Mouse (Mus musculus) large intestine, adult 2 months (tissue): ENCODE measurements around the gene Papolb. TPM values are rescaled to one million over a fixed set of nuclear protein-coding genes. Genes with fewer than 3 reads are reported as not detected.

Source experiments
- DNase-seq: peaks from one replicate; pipeline ENCODE4 v3.0.0-alpha.2; 2012; ENCODE audit warnings: low read depth, low spot score
- WGBS: fragments of 180-500 bp; shearing (Covaris S2); methylation state at CpG from one replicate; pipeline ENCODE4 v1.1.7; 2018; 5-methylcytosine and 5-hydroxymethylcytosine counted together
- polyA plus RNA-seq: library from polyadenylated mRNA; depleted of rRNA; stranded (reverse); fragments of >200 nt; gene quantifications from 2 replicates; pipeline ENCODE4 v1.2.3, GENCODE M21; 2012

Gene Papolb
- polyA plus RNA-seq, 1 experiment = not detected

DNA sequence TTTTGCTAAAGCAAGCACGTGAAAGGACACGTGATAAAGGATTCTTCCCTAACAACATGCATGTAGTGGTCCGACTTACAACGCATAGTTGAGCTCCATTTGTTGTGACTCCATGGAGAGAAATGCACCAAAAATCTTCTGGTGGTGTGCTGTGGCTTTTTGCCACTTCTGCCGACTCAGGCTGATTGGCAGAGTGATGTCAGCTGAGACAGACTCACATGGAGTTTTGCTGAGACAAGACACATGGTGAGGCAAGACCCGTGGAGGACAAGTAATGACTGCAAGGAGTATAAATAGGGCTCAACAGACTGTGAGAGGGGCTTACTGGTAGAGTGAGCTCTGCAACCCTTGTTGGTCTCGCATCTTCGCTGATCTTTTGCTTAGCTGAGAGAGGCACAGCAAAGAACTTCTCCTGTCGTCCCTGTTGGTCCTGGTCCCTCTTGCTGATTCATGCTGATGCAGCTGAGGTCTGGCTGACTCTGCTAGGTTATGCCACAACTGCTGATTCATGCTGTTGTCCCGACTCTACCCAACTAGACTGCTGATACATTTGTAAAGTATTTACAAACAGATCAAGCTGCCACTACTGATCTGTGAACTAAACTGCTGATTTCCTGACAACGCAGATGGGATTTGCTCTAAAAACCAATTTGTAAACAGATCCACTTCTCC is 8.5 kb downstream of the Papolb start:
- 78% methylated on average over 11 of the region's 11 CpGs for WGBS
- no peak for DNase-seq

DNA sequence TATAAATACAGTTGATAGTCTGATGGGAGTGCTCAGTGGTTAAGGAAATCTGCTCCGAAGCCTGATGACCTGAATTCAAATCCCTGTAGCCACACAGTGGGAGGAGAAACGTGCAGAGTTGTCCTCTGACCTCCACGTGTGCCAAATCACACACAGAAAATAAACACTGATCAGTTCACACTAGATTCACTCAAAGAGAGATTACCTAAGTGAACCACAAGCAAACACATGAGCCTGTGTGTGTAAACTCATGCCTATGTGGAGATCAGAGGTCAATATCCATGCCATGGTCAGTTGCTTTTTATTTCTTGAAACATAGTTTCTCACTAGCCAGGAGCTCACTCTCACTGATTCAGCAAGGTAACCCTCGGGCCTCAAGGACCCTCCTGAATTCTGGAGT is 9.5 kb downstream of the Papolb start:
- no peak for DNase-seq
- 53% methylated on average over 4 of the region's 4 CpGs for WGBS

DNA sequence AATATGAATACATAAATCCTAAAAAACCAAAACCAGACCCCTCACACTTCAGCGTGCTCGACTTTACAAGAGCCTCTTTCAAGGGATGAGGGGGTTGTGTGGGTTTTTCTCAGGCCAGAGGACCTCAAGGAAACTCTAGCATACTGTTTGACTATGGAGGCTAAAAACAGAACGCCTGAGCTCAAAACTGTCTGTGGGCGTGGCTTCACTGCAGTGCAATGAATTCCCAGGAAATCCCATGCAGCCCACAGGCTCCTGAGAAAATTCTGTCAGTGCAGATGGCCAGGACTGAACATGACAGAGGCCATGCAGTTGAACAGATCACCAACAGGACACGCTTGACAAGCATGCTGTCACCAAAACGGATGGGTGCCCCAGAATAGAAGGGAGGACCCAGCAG is 10.9 kb downstream of the Papolb start:
- WGBS = 43% methylated on average over 6 of the region's 6 CpGs
- DNase-seq = no peak

DNA sequence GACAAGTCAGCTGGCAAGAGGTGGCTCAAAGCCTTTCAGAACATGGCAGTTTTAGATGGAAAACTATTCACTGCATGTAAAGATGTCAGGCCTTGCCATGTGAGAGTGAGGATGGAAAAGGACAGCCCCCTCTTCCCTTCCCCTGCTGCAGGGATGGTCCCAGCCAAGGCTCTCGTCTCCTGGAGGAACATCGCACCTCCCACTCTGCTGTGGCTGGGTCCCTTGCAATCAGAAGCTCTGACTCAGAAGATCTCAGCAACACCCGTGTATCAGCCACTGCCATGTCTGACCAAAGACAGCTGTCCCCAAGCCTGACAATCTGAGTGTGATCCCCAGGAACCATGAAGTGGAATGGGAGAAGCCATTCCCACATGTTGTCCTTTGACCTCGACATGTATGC is 17.8 kb downstream of the Papolb start:
- 70% methylated on average over 4 of the region's 4 CpGs for WGBS
- no peak for DNase-seq

DNA sequence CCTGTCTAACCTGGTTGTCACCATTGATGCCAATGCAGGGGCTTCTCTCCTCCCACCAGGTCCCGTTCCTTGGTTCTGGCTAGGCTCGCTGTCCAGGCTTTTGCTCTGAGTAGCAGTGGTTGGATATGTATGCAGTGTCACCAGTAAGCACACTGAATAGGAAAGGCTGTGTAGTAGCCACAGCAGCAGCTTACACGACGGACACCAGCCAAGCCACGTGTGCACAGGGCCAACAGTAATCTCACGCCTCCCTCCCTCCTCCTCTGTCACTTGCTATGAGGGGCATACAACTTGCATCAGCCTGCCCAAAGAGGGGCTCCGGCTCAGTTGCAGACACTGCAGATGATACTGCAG is 19.8 kb downstream of the Papolb start:
- WGBS = 66% methylated on average over 7 of the region's 7 CpGs
- no peak for DNase-seq

DNA sequence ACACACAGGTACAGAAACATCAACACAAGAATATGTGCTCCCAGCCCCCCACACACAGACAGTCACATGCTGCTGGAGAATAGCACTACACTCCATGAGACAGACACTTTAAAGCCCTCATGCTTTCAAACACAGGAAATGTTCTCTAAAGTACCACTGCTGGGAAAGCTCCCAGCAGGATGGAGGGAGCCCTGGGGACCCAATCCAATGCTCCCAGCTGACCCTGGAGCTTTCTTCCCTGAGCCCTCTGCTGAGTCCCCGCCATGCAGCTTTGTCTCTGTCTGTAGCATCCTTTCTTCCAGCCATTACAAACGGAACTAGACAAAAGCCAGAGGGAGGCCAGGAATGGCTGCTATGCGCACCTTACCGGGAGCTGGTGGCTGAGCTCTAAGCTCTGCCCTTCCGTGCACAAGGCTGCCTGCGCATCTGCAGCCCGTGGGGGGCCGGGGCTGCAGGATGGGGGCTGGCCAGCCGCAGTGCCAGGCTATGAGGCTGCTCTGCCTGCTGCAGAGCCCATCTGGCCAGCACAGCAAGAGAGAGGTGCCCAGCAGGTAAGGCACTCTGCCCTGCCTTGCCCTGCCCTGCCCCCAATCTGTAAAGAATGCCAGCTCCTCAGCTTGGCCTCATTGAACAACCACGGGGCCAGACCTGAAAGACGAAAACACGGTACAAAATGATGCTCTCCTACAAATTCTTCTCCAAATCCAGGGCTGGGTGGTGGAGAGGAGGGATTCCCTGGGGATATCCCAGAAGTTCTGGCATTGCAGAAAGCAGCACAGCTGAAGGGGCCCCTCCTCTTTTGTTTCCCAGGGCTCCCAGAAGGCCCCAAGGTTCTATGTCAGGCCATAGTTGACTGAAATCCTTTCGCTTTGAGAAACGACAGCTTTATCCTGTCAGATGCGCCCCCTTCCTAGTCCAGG is 20.5 kb downstream of the Papolb start:
- 42% methylated on average over 15 of the region's 15 CpGs for WGBS
- no peak for DNase-seq

DNA sequence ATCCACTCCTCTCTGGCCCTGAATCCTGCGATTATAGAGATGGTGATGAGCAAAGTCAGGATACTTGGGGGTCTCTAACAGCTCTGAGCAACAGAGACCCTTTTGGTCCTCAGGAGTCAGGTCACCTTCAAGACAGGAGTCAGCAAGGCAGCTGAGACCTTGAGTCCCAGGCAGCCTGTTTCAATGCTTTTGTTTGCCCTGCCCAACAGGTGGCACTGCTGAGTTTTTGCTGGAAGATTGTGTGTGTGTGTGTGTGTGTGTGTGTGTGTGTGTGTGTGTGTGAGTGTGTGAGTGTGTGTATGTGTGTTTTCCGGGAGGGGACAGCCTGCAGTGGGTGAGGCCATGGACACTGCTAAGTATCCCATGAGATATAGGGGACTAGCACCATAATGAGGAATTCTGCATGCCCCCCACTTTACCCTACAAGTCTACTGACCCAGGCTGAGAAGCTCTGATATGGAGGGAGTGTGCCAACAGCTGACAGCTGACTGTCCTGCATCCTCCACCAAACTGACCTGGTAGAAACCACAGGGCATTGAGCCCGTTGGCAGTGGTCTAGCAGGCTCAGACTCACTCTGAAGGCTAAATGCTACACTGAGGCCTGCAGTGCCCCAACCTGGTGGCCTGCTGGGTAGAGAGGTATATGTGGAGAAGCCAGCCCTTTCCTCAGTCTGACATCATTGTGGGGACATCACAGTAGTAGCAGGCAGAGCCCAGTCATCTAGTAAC is 24.0 kb downstream of the Papolb start:
- DNase-seq = no peak
- WGBS = 64% methylated on average over 3 of the region's 3 CpGs

DNA sequence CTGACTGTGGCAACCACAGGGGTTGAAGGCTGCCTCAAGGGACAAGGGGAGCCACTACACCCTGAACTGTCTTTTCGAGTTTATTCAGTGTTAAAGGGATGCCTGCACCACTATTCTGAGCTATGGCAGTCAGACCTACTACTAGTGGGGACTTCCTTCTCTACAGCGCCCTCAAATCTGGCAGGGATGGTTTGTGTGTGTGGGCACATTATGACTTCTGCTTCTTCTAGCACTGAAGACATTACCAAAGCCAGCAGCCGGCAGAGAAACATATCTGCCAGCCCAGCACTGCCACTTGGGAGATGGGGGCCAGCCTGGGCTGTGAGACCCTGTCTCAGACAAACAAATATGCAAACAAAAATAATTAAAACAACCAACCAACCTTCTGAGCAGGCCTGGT is 25.7 kb downstream of the Papolb start:
- 85% methylated on average over 3 of the region's 3 CpGs for WGBS
- DNase-seq = no peak

DNA sequence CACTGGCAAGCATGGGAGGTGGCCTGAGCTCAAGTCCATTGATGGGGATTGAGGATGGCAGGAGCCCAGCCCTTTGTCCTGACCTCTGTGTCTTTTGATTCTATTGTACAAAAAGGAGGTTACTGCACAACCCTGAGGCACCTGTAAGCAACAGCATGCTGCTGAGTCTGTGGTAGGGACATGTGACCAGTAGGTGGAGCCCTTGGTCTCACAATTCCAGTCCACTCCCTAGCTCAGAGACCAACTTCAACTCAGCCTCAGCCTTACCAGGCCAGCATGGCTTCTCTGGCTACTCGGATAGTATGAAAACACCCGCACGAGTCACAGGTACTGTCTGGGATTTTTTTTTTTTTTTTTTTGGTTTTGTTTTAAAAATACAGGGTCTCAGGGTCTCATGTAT is 27.5 kb downstream of the Papolb start:
- 1% methylated on average over 3 of the region's 3 CpGs for WGBS
- peak; percentile 37 for DNase-seq

DNA sequence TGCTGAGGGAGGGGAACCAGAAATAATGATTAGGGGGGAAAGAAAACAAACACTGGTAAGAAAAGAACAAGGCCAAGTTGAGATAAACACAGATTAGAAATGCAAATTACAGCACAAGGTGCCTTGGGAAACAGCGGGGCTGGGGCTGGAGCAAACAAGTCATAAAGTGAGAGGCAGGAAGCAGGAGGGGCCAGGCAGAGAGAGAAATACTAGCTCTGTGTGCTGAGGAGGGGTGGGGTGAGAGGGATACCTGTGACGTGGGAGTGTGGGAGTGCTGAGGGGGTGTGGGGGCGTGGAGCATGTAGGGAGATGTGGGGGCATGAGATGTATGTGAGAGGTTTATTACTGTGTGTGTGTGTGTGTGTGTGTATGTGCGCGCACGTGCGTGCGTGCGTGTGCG is 29.0 kb downstream of the Papolb start:
- WGBS = 43% methylated on average over 10 of the region's 10 CpGs
- DNase-seq = no peak

DNA sequence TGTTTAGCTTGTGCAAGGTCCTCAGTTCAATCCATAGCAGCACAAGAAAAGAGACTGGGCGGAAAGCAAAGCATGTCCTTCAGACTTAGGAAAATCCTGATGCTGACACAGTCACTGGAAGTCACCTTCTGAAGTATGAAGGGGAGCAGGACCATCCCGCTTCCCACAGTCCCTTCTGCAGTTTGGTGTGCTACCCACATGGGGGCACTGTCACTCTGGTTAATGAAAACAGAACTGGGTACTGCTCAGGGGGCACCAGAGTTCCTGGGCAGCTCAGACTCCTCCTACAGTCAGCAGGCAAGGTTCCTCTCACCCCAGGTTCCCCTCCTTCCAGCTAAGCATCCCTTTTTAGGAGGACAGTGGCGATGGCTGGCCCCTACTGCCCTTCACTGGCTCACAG is 30.9 kb downstream of the Papolb start:
- DNase-seq = no peak
- WGBS = 59% methylated on average over 3 of the region's 3 CpGs

DNA sequence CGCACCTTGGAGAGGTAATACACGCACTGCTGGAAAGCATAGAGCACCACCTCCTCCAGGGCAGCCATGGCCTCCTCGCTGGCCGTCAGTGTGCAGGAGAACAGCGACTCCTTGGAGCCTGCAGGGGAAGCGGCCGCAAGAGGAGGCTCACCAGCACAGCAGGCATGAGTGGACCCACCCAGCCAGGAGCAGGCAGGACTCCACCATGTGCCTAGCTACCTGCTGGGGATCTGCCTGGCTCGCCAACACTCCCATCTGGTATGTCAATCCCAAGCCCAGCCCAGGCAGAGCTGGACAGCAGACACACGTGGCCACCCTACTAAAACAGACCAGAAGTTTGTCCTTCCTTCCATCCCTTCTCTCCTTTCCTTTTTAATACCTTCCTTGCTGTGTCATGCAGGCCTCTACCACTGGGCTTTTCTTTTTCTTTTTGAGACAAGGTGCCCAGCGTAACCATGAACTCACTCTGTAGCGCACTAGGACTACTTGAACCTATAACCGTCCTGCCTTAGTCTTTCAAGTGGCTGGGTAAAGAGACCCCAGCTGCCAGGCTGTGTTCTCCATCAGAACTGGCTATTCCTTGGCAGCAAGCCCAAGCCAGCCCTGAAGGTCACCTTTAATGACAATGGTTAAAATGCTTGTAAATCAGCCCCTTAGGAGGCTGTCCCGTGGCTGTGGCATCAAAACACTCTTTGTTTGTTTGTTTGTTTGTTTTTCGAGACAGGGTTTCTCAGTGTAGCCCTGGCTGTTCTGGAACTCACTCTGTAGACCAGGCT is 34.4 kb downstream of the Papolb start:
- DNase-seq = no peak
- WGBS = 64% methylated on average over 14 of the region's 14 CpGs

DNA sequence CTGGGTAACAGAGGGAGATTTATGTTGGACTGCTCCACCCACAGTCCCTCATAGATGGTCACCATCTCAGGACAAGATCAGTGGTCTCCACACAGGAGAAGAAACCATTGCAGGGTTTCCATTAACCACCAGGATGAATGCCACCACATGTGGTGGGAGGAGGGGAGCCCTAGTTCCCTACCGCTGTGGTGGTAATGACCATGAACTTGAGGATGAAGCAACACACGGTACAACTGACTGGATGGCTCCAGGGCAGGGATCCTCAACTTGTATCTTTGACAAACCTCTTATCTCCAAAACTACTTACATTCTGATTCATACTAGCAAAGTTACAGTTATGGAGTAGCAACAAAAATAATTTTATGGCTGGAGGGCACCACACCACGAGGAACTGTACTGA is 36.6 kb downstream of the Papolb start:
- no peak for DNase-seq
- 66% methylated on average over 3 of the region's 3 CpGs for WGBS

DNA sequence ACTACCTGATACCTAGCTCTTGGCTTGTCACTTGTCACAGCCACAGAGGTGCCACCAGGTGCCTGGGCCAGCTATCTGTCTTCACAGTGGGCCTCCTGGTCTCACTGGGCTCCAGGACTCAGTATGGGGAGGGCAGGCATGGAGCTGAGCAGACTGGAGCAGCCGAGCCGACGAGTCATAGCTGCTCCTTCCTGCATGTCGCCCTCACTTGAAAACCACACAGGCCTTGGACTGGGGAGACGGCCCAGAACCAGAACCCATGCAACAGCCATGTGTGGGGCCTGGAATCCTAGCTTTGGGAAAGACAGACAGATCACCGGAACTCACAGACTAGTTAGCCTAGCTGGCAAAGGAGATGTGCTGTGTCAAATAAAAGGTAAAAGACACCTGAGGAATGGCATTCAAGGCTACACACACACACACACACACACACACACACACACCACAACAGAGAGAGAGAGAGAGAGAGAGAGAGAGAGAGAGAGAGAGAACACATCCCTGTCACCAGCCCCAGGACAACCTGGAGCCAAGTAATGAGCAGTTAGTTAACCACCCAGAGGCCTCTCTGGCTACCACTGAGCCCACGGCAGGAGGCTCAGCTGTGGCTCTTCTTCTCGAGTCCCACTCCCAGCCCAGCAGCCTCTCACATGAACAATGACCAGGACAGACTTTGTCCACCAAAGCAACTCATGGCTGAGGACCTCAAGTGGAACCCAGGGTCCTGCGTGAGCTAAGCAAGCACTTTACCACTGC is 39.7 kb downstream of the Papolb start:
- 57% methylated on average over 9 of the region's 9 CpGs for WGBS
- no peak for DNase-seq

DNA sequence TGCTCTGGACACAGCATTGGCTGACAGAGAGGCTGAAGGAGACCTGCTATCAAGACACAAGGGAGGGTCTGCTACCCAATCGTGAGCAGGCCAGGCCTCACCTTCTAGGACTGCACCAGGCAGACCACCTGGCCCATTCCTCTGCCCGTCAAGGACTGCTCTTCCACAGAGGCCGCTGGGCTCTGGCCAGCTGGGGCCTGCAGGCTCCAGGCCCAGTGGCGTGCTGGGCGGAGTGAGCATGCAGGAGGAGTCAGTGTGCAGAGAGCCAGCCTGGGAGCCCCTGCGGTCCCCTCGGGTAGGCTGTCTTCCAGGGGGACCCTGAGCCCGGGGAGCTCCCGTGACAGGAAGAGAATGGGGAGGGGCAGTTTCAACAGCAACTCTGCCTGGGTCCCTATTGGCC is 43.2 kb downstream of the Papolb start:
- WGBS = 56% methylated on average over 9 of the region's 9 CpGs
- DNase-seq = no peak

DNA sequence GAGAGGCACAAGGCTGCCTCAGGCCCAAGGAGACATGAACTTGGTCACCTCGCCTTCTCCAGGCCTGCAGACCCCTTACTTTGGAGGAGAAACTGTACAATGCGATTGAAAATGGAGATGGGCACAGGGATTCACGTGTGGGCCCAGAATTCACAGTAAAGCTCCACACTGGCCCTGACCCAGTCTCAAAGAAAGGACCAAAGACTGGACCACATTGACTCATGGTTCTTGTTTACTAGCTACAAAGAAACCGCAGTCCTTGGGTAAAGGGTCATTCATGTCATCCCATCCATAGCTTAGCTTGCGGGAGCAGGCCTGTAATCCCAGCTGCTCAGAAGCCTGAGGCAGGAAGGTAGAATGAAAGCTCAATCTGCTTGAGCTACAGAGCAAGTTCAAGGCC is 46.3 kb downstream of the Papolb start:
- WGBS = 87% methylated on average over 5 of the region's 5 CpGs
- DNase-seq = no peak

DNA sequence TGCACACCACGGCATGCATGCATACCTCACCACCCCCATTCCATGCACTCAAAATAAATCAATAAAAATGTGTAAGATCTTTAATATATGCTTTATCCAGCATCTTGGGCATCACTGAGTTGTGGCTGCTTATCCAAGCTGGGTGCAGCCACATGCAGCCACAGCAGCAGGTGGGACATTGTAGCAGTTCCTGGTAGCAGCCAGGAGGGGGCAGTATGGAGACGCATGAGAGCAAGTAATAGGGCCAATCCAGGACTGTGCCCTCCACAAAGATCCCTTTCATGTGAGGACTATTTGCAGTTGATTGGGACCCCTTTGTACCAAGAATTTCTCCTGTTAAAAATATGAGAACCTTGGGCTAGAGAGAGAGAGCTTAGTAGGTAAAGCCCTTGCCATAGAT is 47.4 kb downstream of the Papolb start:
- no peak for DNase-seq
- WGBS = 53% methylated on average over 2 of the region's 2 CpGs

DNA sequence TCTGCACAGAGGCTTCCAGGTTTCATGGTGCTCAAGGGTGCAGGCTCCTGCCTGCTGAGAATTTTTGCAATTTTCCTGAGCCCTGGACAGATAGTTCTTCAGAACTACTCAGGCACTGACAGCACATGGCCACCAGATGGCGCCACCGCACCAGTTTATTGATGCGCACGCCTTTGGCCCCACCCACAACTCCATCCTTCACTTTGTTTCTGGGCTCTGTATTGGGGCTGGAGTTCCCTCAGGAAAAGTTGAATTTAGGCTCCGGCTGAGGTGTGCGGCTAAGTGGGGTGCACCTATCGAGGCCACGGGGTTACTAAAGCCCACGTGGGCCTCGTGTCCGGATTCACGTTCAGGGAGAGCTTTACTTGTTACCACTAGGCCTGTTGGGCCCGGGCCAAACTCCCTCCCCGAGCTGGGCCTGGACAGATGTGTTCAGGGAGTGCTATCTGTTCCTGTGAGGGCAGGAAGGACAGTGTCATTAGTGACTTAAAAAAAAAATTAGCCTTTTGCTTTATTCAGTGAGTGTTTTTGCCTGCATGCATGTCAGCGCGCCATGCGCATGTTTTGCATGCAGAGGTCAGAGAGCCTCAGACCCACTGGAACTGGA is 50.9 kb downstream of the Papolb start:
- peak; percentile 29 for DNase-seq
- 33% methylated on average over 17 of the region's 17 CpGs for WGBS
